Mouse (Mus musculus): ENCODE results near the gene Ralgapa2.

Ralgapa2 gene

DNA sequence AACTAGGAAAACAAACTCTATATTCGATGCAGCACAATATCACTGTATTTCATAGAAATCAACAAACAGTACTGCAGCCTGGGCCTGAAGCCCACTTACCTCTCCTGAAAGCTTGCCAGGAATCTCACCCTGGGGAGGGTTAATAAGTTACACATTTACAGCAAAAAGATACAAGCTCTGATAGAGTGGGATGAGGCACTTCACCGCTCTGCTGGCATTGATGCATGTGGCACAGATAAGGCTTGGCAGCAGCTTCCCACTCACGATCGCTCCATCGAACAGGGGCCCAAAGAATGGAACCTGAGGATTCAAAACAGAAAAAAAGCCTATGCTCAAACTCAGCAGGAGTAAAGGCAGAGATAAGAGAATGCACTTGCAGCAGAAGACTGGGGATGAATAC lies 197.4 kb downstream of the Ralgapa2 start:
- in situ Hi-C loops (cut with MboI; ENCODE audit: low sequenced_read_pairs): no loop called here

DNA sequence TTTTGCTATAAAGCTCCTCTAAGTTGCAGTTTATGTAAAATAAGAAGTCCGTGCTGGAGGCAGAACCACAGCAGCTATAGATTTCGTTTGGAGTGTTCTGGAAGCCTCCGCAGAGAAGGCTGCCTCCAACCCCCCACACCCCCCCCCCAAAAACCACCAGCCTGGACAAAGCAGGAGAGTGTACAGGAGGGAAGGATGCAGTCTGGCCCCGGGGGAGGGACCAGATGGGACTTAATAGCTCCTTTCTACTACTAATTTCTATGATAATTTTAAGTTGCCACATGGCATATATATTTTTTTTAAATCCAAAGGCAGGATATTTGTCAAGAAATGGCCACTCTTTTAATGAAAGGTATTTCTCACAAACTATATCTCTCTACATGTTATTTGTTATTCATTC lies 198.3 kb downstream of the Ralgapa2 start:
- in situ Hi-C loops (cut with MboI; ENCODE audit: low sequenced_read_pairs): no loop called here

DNA sequence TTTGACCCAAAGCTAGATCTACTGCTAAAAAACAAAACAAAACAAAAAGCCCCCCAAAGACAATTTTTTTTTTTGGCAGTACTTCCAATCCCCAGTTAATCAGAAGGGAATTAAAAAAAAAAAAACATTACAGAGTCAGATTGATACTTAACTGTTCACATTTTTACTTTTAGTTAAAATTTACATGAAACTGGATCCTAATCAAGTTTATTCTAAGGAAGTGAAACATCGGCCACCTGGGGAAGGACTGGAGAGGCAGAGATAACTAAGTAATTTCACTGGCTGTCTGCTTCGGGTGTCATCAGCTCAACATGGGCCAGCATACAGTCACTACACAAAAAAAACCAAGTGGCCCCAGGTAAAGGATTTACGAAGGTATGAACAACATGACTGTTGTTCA lies 201.4 kb downstream of the Ralgapa2 start:
- in situ Hi-C loops (cut with MboI; ENCODE audit: low sequenced_read_pairs): no loop called here

DNA sequence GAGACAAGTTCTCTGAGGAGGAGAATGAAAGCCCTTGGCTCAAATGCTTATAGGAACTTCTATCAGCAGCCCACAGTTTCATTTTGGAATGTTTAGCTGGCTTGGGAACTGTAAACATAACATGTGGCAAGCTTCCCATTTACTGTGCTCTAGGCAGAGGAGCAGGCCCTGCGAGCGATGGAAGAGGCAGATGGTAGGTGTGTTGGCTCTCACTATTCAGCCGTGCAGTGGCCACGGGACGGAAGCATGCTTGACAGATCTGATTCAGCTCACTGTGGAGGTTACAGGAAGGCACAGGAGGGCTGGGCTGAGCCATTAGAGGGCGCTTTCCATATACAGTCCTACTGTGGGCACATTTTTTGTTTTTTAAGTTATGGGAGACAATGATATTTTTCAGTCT lies 201.9 kb downstream of the Ralgapa2 start:
- in situ Hi-C loops (cut with MboI; ENCODE audit: low sequenced_read_pairs): no loop called here

DNA sequence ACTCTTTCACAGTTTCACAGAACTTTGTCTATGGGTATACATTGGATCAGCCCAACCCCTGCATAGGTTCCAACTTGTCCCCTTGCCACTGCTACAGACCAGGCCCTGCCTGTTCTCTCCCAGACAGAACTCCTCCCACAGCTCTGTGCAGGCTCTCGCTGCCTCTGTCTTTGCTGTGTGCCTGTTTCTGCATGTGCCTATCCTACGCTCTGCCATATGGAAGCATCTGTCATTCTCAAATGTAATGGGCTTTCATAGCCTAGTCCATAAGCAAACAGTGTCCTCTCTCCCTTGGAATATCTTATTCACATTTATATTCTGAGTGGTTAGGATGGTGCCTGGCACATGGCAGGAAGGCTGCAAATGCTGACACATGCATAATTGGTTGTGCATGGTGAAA lies 202.7 kb downstream of the Ralgapa2 start:
- in situ Hi-C loops (cut with MboI; ENCODE audit: low sequenced_read_pairs): no loop called here

DNA sequence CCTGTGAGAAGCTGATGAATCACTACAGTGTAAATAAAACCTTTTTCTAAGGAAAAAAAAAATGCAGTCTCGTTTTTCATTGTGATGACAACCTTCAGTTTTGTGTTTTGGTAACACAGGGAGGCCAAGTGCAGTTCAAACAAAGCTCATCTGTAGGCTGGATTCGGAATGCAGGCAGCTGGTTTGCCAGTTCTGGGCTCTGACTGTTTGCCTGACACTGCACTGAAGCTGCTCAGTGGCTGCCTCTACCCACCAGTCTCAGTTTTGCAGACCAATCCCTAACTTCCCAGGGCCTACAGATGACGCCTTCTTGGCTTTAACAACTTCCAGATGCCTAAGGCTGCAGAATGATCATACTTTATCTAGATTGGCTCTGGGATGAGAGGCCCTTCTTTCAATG lies 205.1 kb downstream of the Ralgapa2 start:
- in situ Hi-C loops (cut with MboI; ENCODE audit: low sequenced_read_pairs): no loop called here

DNA sequence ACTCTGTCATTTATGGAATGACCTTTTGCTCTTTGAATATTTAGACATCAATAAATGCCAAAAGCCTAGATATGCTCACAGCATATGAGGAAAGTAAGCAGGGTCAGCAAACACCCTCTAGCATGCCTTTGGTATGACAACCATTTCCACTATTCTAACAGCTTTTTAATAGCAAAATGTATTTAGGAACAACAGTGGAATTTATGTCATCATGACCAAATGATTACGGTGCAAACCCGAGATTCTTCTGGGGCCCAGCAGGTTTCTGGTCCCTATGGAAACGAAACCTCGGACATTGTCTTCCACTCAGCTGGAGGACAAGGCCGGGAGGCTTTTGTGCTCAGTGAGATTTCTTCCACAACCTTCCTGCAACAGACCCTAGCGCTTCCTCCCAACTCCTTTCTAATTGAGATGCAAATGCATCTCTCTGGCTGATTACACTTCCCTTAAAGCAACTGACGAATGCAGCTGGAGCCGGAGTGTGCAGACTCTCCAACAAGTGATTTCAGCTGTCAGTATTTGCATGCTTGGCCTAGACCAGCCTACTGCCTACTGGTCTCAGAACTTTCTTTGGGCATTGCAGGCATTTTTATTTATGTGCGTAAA lies 209.9 kb downstream of the Ralgapa2 start:
- in situ Hi-C loops (cut with MboI; ENCODE audit: low sequenced_read_pairs): no loop called here

DNA sequence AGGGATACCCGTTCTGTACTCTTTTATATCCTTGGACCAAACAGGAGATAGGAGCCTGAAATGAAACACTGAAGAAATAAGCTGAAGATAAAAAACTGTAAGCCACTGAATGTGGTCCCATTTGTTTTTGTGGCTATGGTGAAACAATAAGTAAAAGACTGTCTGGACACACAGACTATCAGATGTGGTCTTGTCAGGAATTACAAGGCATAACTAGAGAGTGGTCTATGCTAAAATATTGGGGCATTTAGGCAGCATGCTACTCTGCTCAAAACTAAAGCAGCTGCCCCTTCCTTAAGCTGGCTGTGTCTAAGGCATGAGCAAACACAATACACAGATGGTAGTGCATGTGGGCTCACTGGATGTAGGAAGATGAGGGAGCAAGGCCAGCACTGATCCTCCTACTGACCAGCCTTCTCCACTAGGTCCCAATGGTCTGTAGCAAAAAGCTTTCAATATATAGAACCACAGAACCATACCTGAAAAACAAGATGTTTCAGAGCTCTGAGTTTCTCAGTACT lies 211.6 kb downstream of the Ralgapa2 start:
- in situ Hi-C loops (cut with MboI; ENCODE audit: low sequenced_read_pairs): no loop called here

DNA sequence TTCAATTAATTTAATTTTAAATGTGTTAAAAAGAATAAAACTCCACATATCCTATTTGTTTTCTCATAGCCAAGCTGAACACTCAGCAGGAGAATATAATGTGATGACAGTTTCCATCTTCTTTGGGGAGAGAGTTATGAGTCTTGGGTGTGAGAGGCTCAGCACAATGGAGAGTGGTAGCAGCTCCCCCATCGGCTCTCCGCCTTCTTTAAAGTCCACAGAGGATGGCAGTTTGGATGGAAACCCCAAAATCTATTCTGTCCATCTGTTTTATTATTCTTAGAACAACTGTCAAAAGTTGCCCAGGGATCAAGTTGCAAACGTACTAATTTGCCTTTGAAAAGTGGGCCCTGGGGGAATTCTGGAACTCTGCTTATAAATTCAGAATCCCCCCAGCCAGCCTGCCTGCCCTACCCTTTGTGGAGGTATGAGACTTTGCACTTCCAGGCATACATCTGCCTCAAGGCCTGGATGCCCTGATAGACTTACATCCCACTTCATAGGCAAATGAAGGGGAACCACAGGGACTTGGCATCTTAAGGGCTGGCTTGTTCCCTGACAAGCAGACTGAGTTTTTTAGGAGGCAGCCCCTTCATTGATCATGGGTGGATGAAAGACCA lies 212.2 kb downstream of the Ralgapa2 start:
- in situ Hi-C loops (cut with MboI; ENCODE audit: low sequenced_read_pairs): no loop called here

DNA sequence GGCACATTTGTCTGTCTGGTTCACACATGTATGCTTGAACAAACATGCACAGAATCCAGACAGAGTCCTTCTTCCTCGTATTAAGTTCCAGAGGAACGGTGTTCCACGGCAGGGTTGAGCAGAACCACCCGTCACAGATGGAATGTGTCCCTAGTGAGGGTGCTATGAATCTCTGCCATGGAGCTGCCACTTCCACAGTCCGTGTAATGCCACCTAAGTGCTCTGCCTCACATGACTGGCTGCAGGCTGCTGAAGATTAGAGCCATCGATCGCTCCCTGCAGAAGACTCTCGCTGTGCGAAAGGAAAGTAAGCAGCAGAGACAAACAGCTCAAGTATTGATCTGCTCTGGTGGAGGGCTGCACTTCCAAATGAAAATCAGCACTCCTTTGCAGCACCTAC lies 218.6 kb downstream of the Ralgapa2 start:
- in situ Hi-C loops (cut with MboI; ENCODE audit: low sequenced_read_pairs): no loop called here

DNA sequence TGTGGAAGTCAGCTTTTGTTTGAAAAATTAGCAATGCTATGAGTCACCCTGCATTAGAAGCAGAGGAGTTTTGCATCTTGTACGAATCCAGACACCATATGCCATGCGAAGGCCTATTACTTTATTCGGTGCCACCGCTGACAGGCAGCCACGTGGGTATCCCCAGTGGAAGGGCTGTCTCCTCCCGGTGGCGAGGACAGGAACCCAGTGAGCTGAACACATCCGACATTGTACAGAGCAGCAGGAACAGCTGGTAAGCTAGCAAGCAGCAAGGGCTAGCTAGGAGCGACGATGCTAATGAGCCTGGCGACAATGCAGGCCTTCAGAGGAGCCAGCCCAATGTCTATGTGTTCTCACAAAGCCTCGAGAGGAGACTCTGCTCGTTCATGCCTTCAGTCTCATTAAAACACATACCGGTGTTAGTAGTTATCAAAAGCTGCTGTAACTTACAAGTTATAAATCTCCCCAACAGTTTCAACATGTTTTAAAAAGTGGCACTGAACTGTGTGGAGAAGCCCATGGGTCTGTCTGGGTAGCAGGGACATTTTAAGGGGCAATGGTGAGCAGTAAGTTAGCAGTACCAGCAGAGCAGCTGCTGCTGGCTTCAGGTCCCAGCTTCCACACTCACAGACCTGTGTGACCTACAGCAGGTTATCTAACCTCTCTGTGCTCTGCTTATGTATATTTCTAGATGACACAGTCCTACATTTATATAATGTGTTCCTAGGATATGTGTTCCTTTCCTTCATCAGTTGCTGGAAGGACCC lies 221.1 kb downstream of the Ralgapa2 start:
- in situ Hi-C loops (cut with MboI; ENCODE audit: low sequenced_read_pairs): no loop called here

DNA sequence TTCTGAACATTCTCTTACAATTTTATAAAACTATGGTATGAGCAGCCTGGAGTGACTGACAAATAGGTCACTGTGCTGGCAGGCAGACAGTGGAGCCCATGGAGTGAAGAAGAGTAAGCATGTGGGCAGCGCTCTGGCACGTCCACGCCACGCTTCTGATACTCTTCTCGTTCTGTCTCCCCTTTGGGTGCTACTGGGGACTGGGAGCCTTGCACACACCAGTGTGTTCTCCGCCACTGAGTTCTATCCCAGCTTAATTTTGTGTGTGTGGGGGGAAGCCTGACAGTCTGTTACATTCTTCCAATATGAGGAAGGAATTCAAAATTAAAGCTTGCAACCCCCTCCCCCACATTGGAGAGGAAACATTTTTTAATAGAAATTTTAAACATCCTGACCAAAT lies 221.8 kb downstream of the Ralgapa2 start:
- in situ Hi-C loops (cut with MboI; ENCODE audit: low sequenced_read_pairs): no loop called here

DNA sequence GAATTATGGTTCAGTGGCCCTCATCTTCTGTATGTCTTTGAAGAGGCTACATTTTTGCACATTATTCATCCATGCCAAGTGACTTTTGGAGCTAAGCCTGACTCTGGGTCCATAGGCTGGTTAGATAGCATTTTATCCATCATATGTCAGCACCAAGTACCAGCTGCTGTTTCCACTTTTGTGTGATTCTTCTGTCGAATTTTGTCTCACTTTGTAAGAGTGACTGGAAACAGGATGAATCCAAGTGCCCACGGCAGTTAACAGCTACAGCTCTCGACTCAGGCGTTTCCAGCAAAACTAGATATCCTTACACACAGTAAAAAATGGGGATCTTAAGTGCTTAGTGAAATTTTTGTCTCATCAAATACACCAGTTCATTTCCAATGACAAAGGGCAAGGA lies 222.8 kb downstream of the Ralgapa2 start:
- in situ Hi-C loops (cut with MboI; ENCODE audit: low sequenced_read_pairs): no loop called here

DNA sequence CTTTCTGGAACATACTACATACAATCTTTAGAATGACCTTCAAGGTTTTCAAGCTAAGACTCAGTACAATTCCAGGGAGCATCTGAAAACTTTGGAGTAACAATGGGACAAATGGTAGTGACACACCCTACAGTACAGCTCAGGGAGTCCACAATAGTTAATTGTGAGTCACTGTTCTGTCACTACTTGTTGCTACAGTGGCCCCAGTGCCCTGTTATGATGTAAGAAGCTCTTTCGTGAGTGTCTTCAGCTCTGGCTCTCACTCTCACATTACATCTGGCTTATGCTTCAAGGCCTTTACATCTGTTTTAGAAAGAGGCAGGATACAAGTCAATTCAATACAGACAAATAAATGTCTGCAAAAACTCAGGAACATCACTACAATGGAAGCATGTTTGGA lies 223.8 kb downstream of the Ralgapa2 start:
- in situ Hi-C loops (cut with MboI; ENCODE audit: low sequenced_read_pairs): no loop called here

DNA sequence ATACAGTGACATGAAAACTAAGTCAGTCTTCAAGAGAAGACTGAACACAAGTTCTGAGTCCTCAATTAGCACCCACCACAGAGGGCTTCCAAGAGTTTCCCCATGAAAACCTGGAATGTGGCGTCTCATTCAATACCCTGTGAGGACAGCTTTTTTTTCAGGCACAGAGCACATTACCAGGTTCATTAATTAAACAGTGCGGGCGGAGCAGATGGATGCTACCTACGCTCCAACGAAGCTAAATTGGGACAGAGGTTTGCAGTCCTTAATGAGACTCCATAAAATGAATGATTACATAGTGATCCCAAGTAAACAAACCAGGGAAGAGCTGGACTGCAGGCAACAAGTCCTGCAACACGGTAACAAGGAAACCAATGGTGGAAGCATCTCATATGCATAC lies 224.6 kb downstream of the Ralgapa2 start:
- in situ Hi-C loops (cut with MboI; ENCODE audit: low sequenced_read_pairs): no loop called here

DNA sequence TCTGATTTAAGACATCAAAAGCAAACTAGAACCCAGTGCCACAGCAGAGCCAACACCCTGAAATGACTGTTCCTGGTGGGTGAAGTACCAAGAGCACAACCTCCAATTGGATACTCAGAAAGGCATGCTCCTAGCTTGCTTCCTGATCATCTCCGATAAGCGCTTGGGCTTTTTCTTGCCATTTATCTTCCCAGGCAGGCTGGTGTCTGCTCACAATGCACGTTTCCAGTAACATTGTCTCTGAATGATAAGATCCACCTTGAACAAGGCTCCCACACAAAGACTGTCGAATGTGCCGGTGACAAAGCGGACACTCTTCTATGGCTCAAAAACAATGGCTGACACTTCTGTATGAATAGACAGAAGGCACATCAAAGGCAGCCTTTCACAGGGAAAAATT lies 230.8 kb downstream of the Ralgapa2 start:
- in situ Hi-C loops (cut with MboI; ENCODE audit: low sequenced_read_pairs): no loop called here

DNA sequence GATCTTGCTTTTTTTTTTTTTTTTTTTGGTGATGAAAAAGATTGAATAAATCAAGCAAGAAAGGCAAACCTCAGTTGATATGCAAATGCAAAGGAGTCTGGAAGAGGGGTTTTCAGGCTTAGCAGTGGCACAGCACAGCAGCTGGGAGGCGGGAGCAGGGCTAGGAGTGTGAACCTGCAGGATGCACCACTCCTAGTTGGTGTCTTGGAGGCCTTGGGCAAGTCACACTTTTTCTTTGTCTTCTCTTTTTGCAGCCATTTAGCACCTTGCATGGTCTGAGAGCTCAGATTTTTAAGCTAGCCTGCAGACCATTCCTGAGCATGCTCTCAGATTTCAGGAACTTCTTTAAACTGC lies 231.2 kb downstream of the Ralgapa2 start:
- in situ Hi-C loops (cut with MboI; ENCODE audit: low sequenced_read_pairs): no loop called here

DNA sequence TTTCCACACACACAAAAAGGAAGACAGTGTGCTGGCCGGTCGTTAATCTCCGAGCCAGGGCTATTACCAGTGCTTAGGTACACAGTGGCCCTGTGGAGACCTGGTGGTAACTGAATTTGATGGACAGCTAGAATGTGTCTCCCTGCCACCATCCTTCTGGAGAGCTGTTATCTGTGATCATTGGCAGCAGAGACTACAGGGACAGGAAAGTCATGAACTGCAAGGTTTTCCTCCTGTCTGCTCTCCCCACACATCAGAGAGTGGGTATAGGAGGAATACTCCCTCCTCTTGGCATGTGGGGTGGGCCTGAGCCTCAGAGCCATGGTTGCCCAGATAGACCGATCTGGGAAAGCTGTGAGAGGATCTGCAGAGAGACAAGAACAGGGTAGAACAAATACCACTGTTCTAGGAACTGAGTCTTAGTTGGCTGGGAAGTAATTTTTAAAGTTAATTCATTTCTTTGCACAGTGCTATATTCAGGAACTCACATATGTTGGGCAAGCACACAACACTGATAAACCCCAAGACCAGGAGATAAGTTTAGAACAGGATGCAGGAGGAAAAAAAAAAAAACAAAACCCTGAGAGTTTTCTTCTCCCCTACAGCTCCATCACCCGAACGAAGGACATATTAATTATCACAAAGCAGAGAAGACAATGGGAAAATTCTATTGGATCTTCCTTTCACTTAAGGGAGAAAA lies 231.8 kb downstream of the Ralgapa2 start:
- in situ Hi-C loops (cut with MboI; ENCODE audit: low sequenced_read_pairs): no loop called here

DNA sequence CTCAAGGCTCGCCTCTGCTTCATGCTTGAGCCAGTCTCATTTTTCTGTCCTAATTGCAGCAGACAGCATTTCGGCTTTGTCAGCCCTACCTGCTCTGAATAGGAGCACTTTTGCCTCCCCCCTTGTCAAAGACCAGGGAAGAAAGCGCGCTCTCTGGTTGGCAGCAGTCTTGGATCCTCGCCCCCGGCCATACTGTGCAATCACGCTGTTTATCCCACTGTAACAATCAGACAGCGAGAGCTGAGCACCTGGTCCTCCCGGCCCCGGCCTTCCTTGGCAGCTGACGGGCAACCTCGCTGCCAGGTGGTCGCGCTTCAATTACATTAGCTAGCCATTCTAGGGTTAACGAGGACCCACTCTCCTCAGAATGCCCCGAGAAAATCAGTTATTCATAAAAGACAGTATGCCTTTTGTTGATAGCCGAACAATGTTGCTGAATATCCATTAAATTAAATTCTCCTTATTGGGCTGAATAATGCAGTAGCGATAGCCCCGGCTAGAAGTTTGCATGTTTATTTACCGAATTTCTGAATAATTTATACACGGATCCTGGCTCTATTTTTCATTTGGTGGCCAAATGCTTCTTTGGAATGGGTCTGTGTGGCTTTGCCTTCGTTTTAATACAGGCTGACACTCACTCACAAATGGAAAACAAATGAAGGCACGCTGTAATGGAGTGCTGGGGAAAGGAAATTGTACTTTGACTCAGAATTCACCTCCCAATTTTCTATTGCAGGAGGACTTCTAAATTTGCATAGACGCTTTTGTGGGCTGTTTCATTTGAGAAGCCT lies 232.5 kb downstream of the Ralgapa2 start:
- in situ Hi-C loops (cut with MboI; ENCODE audit: low sequenced_read_pairs): no loop called here

DNA sequence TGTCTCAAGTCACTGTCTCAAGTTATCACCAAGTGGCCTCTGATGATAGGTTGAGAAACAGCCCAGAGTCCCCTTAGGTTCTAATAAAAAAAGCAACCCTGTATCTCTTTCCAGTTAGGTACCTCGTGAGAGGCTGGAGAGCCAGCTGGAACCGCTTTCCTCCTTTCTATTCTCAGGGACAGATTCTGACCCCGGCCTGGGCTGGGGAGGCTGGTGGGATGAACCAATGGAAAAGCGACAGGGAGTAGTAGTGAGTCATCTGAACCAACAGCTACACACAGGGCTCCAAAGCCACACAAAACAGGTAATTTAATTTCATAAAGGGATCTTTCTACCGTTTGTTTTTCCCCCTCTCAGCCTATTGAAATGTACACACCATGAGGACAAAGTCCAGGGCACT lies 233.8 kb downstream of the Ralgapa2 start:
- in situ Hi-C loops (cut with MboI; ENCODE audit: low sequenced_read_pairs): no loop called here

DNA sequence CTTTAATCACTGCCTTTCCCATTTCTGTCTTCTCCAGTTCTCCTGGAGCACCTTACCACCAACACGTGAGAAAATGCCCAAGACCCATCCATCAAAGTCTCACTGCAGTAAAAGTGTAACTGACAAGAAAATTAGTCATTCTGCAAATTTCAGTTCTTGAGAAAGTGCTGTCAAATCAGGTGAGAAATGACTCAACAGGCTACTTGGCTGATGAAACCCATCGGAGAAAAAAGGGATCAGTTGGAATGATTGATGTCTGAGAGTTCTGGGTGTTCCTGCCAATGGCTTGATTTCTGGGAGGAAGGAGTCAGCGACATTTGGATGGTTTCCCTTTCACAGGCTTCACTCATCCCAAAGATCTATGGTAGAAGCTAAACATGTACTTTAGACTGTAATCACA lies 245.6 kb downstream of the Ralgapa2 start:
- in situ Hi-C loops (cut with MboI; ENCODE audit: low sequenced_read_pairs): no loop called here

Measured in CH12F3 (cell line).